Mouse (Mus musculus) C2C12 (cell line): ENCODE measurements around the gene Dhx37. TPM values are rescaled to one million over a fixed set of nuclear protein-coding genes. Genes with fewer than 3 reads are reported as not detected.
"Not testable (repeated sequence)": the region's sequence is repeated elsewhere in the genome, so short reads cannot be mapped to it uniquely, and the experiment has no call there.

Experiments
- H3K27me3 ChIP-seq: one replicate; pipeline ENCODE4 v1.6.1; 2011; ENCODE audit not compliant: control insufficient read depth, insufficient read depth, insufficient read length
- H3K36me3 ChIP-seq: one replicate; pipeline ENCODE4 v1.6.1; 2011; ENCODE audit not compliant: control insufficient read depth, insufficient read depth
- H3K4me3 ChIP-seq: one replicate; pipeline ENCODE4 v1.5.1; 2011; ENCODE audit warnings: mild to moderate bottlenecking, control low read depth; ENCODE audit not compliant: poor library complexity, insufficient read depth, severe bottlenecking
- H3K79me2 ChIP-seq: one replicate; pipeline ENCODE4 v1.6.1; 2011; ENCODE audit not compliant: control insufficient read depth, insufficient read depth
- H3K79me3 ChIP-seq: one replicate; pipeline ENCODE4 v1.6.1; 2011; ENCODE audit warnings: low read depth, control low read depth
- H3ac ChIP-seq: one replicate; pipeline ENCODE3; 2011; ENCODE audit warnings: low read depth; ENCODE audit not compliant: control insufficient read depth, insufficient read length
- CEBPB ChIP-seq: IDR thresholded peaks from one replicate; pipeline ENCODE4 v1.6.1; 2011; ENCODE audit warnings: low read depth, mild to moderate bottlenecking, control low read depth, moderate library complexity
- CTCF ChIP-seq: IDR thresholded peaks from one replicate; pipeline ENCODE4 v1.5.1; 2011; ENCODE audit not compliant: control insufficient read depth, insufficient read depth, insufficient read length
- FOSL1 ChIP-seq: IDR thresholded peaks from one replicate; pipeline ENCODE4 v1.8.0; 2011; ENCODE audit warnings: mild to moderate bottlenecking, low read length; ENCODE audit not compliant: poor library complexity, insufficient read depth, severe bottlenecking
- MAX ChIP-seq: IDR thresholded peaks from one replicate; pipeline ENCODE4 v1.6.1; 2011; ENCODE audit warnings: mild to moderate bottlenecking, control low read depth
- MYOD1 ChIP-seq: IDR thresholded peaks from one replicate; pipeline ENCODE4 v1.6.1; 2011; ENCODE audit warnings: low read depth; ENCODE audit not compliant: control insufficient read depth, insufficient read length
- MYOG ChIP-seq: IDR thresholded peaks from one replicate; pipeline ENCODE4 v1.6.1; 2011; ENCODE audit not compliant: control insufficient read depth, insufficient read length; ENCODE audit errors: extremely low read depth
- USF1 ChIP-seq: IDR thresholded peaks from one replicate; pipeline ENCODE4 v1.6.1; 2011; ENCODE audit warnings: low read depth, mild to moderate bottlenecking, control low read depth, moderate library complexity
- polyA plus RNA-seq: library from polyadenylated mRNA; unstranded; fragments of >200 nt; fragmentation: generic; extraction: Trizol; gene quantifications from one replicate; pipeline ENCODE4 v1.2.1, GENCODE M21; 2012; ENCODE audit warnings: missing spikeins

The Dhx37 gene
- polyA plus RNA-seq, 1 experiment, result 25.2 TPM

DNA sequence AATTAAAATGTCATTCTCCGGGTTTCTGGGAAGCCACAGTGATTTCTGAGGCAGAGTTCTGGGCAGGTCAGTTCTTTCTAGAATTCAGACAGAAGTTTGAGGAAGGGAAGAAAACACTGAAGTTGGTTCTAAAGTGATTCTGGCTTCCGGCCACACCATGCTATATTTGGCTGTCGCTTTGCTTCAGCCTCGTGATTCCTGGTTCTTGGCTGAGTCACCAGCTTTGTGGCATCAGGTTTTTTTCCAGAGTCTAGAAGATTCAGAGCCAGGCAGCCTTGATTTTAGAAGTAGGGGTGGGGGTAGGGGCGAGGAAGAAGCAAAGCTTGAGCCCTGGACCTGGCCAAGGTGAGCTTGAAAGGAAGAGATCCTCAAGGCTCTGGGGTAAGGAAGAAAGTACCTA, 42.3 kb downstream of the Dhx37 start:
- Histone ChIP-seq H3ac (no peak overlapping the region), H3K27me3 (no peaks in the 10 kb centered on the region), H3K79me2 (peaks cover 30% of the 10 kb centered on the region), H3K4me3 (no peak overlapping the region), H3K36me3 (peaks cover 12% of the 10 kb centered on the region), H3K79me3 (peaks cover 17% of the 10 kb centered on the region)
- TF ChIP-seq MYOD1, result no peak
- no peak for TF ChIP-seq CEBPB
- TF ChIP-seq FOSL1, result peak; percentile 30
- peak; percentile 71 for TF ChIP-seq USF1
- TF ChIP-seq CTCF, result no peak
- no peak for TF ChIP-seq MYOG
- peak; percentile 91 for TF ChIP-seq MAX

DNA sequence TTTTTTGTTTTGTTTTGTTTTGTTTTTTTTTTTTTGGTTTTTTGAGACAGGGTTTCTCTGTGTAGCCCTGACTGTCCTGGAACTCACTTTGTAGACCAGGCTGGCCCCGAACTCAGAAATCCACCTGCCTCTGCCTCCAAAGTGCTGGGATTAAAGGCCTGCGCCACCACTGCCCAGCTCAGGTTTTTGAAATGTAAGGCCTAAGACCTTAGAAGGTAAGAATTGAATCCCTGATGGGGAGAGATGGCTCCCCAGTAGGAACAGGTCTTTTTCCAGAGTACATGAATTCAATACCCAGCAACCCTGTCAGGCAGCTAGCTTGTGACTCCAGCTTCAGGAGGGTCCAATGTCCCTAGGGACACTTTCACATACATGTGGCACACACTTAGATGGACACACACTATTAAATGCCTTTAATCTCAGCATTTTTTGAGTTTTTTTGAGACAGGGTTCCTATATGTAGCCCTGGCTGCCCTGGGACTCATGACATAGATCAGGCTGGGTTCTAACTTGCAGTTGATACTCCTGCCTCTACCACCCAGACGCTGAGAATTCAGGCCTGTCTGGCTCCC, 42.9 kb downstream of the Dhx37 start:
- peaks cover 17% of the 10 kb centered on the region for H3K79me3 ChIP-seq
- no peak overlapping the region for H3K4me3 ChIP-seq
- H3ac ChIP-seq, result no peak overlapping the region
- TF ChIP-seq MYOD1 (no peak), USF1 (no peak), CTCF (no peak), CEBPB (no peak), FOSL1 (no peak)
- peaks cover 13% of the 10 kb centered on the region for H3K36me3 ChIP-seq
- H3K79me2 ChIP-seq, result peaks cover 32% of the 10 kb centered on the region
- H3K27me3 ChIP-seq, result no peaks in the 10 kb centered on the region

DNA sequence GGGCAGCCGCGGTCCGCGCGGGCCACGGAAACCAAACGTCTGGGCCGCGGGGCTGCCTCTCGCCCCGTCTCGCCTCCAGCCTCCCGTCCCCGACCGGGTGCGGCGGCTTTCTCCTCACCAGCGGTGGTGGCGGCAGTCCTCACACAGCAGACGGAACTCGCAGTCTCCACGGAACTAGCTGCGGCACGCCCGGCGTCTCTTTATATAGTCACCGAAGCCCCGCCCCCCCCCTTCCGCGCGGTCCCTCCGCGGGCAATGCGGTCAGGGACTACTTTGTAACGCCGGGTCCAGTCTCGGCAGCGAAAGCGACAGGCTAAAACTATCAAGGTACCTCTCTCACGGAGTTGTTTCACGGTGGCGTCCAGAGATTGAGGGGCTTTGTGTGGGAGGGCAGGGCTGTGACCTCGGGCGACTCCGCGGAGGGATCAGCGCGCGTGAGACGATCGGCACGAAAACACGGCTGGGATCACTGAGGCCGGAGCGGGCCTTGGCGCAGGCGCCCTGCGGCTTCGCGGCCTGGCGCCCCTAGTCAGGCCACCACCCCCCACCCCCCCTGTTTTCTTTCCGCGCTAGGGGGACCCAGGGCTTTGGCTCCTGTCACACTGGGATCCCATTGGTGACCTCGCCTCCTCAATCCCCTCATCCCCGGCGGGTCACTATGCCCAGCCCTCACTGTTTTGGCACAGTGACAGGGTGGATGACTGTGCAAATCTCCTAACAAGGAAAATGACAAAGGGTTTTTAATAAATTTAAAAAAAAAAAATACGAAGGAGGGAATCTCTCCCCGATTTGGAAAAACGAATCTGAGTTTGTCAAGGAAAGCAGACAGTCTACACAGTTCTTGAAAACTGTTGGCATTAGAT, 44.1 kb downstream of the Dhx37 start, which contains the start of gene Ubc:
TSS of gene Ubc (minus strand) at position 624 of the 863 bp plus-strand sequence.
- H3K36me3 ChIP-seq, result peaks cover 25% of the 10 kb centered on the region
- peak within 1 kb of the TSS; percentile 90 for H3K4me3 ChIP-seq
- peaks cover 25% of the 10 kb centered on the region for H3K79me3 ChIP-seq
- no peak for TF ChIP-seq MYOG
- TF ChIP-seq USF1, result no peak
- no peak for TF ChIP-seq CTCF
- TF ChIP-seq MAX, result no peak
- no peak for TF ChIP-seq CEBPB
- no peak for TF ChIP-seq MYOD1
- no peak for TF ChIP-seq FOSL1
- H3K27me3 ChIP-seq, result no peaks in the 10 kb centered on the region
- peak within 1 kb of the TSS; percentile 84 for H3ac ChIP-seq
- peaks cover 44% of the 10 kb centered on the region for H3K79me2 ChIP-seq

DNA sequence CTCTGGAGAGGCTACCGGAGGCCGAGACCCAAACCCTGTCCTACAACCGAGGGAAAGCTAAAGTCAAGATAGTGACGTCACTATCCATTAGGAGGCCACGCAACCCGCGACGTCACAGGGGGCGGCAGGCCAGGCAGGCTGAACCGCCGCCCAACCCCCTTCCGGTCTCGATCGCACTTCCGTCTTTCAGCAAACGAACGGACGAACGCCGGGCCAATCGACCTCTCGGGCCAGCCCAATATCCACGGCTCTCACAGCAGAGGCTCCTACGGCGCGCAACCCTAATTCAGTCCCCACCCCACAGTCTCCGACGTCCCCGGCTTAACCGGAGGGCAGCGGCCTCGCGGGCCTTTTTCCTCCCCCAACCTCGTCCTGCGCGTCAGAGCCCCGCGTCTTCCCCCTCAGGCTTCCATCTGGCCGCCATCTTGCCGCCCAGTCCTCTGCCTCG, 44.8 kb downstream of the Dhx37 start, which contains the start of gene Gm10382:
TSS of gene Gm10382 (plus strand) at position 192 of the 448 bp plus-strand sequence.
- TF ChIP-seq MYOG (no peak), FOSL1 (no peak), USF1 (no peak), CEBPB (no peak), MAX (no peak)
- peak within 1 kb of the TSS; percentile 84 for H3ac ChIP-seq
- peak within 1 kb of the TSS; percentile 90 for H3K4me3 ChIP-seq
- H3K79me3 ChIP-seq, result peaks cover 25% of the 10 kb centered on the region
- no peaks in the 10 kb centered on the region for H3K27me3 ChIP-seq
- H3K36me3 ChIP-seq, result peaks cover 29% of the 10 kb centered on the region
- peaks cover 50% of the 10 kb centered on the region for H3K79me2 ChIP-seq

DNA sequence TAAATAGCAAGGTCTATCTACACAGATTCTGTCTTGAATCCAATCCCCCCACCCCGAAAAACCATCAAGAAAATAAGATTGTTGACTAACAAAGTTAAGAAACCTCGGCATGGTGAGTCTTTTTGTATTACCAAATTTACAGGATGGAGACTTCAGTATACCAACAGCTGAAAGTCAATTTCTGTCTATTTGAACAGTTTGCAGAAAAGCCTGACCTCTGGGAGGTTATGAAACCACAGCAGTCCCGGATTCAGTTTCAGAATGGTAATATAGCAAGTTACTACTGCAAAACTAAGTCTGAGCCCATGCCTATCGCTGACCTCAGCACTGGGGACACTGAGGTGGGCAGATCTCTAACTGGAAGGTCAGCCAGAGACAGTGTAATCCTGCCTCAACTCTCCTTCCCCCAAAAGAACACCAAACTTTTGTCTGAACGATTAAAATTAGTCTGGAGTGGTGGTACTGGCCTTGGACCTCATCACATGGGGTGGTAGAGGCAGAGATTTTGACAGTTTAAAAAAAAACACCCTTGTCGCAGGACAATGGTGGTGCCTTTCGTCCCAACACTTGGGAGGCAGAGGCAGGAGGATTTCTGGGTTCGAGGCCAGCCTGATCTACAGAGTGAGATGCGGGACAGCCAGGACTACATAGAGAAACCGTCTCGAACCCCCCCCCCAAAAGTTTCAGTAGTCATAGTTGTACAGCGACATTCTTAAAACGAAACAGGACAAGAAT, 45.4 kb downstream of the Dhx37 start:
- Histone ChIP-seq H3K4me3 (peak overlapping the region; percentile 90), H3K79me3 (peaks cover 25% of the 10 kb centered on the region), H3K27me3 (no peaks in the 10 kb centered on the region), H3ac (peak overlapping the region; percentile 84), H3K79me2 (peaks cover 53% of the 10 kb centered on the region), H3K36me3 (peaks cover 29% of the 10 kb centered on the region)
- no peak for TF ChIP-seq MYOG
- TF ChIP-seq MAX, result no peak
- TF ChIP-seq FOSL1, result no peak
- TF ChIP-seq CTCF, result no peak
- no peak for TF ChIP-seq CEBPB
- TF ChIP-seq MYOD1, result no peak
- TF ChIP-seq USF1, result no peak

DNA sequence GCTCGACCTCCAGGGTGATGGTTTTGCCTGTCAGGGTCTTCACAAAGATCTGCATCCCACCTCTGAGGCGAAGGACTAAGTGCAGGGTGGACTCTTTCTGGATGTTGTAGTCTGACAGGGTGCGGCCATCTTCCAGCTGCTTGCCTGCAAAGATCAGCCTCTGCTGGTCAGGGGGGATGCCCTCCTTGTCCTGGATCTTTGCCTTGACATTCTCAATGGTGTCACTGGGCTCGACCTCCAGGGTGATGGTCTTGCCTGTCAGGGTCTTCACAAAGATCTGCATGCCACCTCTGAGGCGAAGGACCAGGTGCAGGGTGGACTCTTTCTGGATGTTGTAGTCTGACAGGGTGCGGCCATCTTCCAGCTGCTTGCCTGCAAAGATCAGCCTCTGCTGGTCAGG, 46.6 kb downstream of the Dhx37 start:
- H3K27me3 ChIP-seq, H3K4me3 ChIP-seq, H3ac ChIP-seq: not testable (repeated sequence)
- peaks cover 29% of the 10 kb centered on the region for H3K36me3 ChIP-seq
- peaks cover 25% of the 10 kb centered on the region for H3K79me3 ChIP-seq
- H3K79me2 ChIP-seq, result peaks cover 53% of the 10 kb centered on the region
